Mouse (Mus musculus): ENCODE measurements around the gene Nsun5.

DNA sequence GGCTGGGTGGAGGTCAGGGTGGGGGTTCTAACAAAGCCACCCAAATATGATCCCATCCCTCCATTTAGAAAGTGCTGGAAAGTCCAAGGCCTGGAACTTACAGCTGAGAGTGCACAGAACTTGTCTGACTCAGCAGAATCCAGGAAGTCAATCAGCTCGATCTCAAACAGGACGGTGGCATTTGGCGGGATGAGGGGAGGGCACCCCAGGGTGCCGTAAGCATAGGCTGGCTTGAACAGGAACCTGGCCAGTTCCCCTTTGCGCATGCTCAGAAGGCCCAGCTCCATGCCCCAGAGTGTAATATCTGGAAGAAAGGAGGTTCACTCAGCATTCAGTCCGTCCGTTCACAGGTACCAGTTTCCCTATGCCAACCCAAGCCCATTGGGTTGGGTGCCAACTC lies 23.8 kb upstream of the Nsun5 start:
- TF ChIP-seq CTCF (IDR thresholded peaks at IDR 0.05; ENCODE audit: low read depth) (no peak), EP300 (IDR thresholded peaks at IDR 0.05; ENCODE audit: low read depth) (no peak)

Data from liver, postnatal 0 days (tissue).